ENCODE assay signal across 26 mouse cellular contexts in the genomic region with DNA sequence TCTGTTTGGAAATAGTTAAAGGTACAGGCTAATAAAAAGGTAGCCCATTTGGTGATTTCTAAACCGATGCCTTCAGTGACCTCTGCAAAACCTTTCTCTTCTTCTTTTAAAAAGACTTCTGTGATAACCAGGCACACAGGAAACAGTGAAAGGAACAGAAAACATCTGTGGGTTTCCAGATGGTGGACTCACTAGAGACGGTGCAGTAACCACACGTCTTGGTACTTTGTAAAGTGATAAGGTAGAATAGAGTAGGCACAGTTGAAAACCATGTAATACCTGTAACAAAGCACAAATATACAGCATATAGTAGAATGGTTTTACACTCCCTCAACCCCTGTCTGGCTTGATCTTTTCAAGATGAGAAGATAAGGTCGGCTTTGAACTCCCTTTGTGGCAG. TPM values are rescaled to one million over a fixed set of nuclear protein-coding genes. Genes with fewer than 3 reads are reported as not detected.
"Had no signal": no experiment of that assay in that cellular context is flagged by ENCODE, and none has a peak within 500 bp of the region (broad histone marks: within the 10 kb centered on the region; RNA-seq: fewer than 3 reads in every experiment).

No protein-coding gene starts in this region.

- H3K36me3 ChIP-seq: lung, embryonic 15.5 days; midbrain, embryonic 15.5 days; neural tube, embryonic 12.5 days had no signal

- H3K4me1 ChIP-seq: lung, embryonic 15.5 days; midbrain, embryonic 13.5 days; midbrain, embryonic 15.5 days; neural tube, embryonic 12.5 days; stomach, embryonic 15.5 days had no signal

- H3K27ac ChIP-seq: liver, embryonic 14.5 days; lung, embryonic 15.5 days; macrophage; midbrain, embryonic 13.5 days; midbrain, embryonic 15.5 days; neural tube, embryonic 12.5 days; stomach, embryonic 15.5 days; stomach, postnatal 0 days had no signal

- H3K4me3 ChIP-seq: lung, embryonic 15.5 days; midbrain, embryonic 13.5 days; midbrain, embryonic 15.5 days; neural tube, embryonic 12.5 days; stomach, embryonic 15.5 days had no signal

- H3K9ac ChIP-seq: liver, embryonic 14.5 days; lung, embryonic 15.5 days; midbrain, embryonic 13.5 days; midbrain, embryonic 15.5 days; neural tube, embryonic 12.5 days; stomach, embryonic 15.5 days had no signal

- H3K9me3 ChIP-seq: lung, embryonic 15.5 days; midbrain, embryonic 13.5 days; midbrain, embryonic 15.5 days; neural tube, embryonic 12.5 days; stomach, embryonic 15.5 days had no signal

- H3K27me3 ChIP-seq: lung, embryonic 15.5 days; midbrain, embryonic 13.5 days; midbrain, embryonic 15.5 days; neural tube, embryonic 12.5 days; stomach, embryonic 15.5 days had no signal

- ATAC-seq: lung, postnatal 0 days; midbrain, embryonic 13.5 days; midbrain, embryonic 15.5 days had no signal

- DNase-seq: lung, adult 2 months; lung, postnatal 14 days; lung, postnatal 36 days; right cerebral cortex, postnatal 25 days; right cerebral cortex, postnatal 4 days; spleen, adult 18-20 months; thymus, adult 2 months; thymus, postnatal 36 days had no signal

- H3K4me2 ChIP-seq: lung, embryonic 15.5 days; midbrain, embryonic 11.5 days; midbrain, embryonic 13.5 days; midbrain, embryonic 15.5 days; neural tube, embryonic 12.5 days; stomach, embryonic 15.5 days had no signal

RNA-seq across cellular contexts. Expression of a gene that starts 57.0 kb away (rescaled TPM):
- total RNA-seq: megakaryocyte, adult 5-6 weeks; midbrain, postnatal 0 days; monocyte, adult 5-6 weeks; neutrophil, adult 5-6 weeks had no signal
- polyA plus RNA-seq: liver, embryonic 14.5 days; liver, embryonic 16.5 days; lung, adult 2 months; lung, embryonic 15.5 days; lung, postnatal 0 days; macrophage; midbrain, embryonic 11.5 days; midbrain, embryonic 13.5 days; midbrain, embryonic 15.5 days; midbrain, postnatal 0 days; neural tube, embryonic 12.5 days; small intestine, adult 2 months; stomach, embryonic 15.5 days; stomach, postnatal 0 days; testis, adult 2 months; thymus, adult 2 months; urinary bladder, adult 2 months had no signal
